Mouse (Mus musculus) liver, embryonic 14.5 days (tissue): ENCODE results near the gene Rplp2.

ENCODE experiments used
- CTCF ChIP-seq: IDR thresholded peaks from 2 replicates; pipeline ENCODE4 v1.5.1; 2016; ENCODE audit warnings: antibody characterized with exemption, low read depth, control low read depth
- EP300 ChIP-seq: IDR thresholded peaks from 2 replicates; pipeline ENCODE4 v1.6.1; 2016; ENCODE audit warnings: antibody characterized with exemption, low read depth

DNA sequence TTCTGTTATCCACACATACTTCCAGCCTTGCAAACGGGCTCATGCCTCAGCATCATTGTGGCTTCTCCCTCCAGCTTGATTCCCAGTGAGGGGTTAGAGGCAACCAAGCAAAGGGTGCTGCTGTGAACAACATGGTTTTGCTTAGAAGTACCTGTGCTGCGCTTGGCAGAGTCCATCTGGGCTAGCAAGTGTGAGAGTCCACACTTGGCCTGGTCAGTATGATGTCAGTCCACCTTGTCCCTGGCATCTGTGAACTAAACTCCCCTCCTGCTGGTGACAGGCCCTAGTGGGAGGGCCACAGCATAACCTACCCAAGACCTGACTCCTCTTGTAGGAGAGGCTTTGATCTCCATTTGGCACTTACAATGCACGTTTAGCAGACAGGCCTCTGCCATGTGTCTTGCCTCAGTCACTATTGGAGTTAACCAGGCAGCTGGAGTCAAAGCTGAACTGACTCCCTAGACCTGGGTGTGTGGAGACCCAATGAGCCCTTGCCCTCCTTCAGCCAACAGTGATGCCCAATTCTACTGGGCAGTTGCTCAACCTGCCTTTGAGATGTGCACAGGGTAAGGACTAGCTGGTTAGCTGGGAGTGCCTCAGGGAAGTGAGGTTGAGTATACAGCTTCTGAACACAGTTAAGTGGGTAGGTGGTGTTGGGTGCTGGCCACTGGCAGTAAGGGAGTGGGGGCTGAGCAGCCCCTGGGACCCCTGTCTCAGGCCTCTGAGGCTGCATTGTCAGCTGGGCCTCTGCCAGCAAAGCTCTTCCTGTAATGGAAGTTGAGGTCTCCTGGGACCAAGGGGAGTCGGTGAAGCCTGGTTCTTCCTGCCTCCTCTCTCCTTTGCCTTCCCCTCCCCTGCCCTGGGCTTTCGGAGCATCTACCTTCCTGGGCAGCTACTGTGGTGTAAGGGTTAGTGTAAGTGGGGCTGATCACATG, 37.3 kb downstream of the Rplp2 start:
- TF ChIP-seq CTCF (no peak), EP300 (no peak)
